In genomic region chr10:66951231-66951822, GRCm38 (mm10) we compare ENCODE assay signal across 20 mouse cellular contexts.
A peak's percentile ranks its signal among the peaks of the same experiment; 100 is the strongest.
DNase-seq lines count a peak whose midpoint lies in the region; ATAC-seq and TF ChIP-seq lines count a peak whose summit lies in the region.
"Had no signal": no experiment of that assay in that cellular context is flagged by ENCODE, and none has a peak within 500 bp of the region (broad histone marks: within the 10 kb centered on the region; RNA-seq: fewer than 3 reads in every experiment).

No protein-coding gene starts in this region.

- dilution Hi-C loops in CH12.LX (cut with MboI; ENCODE audit: extremely low pct_ligation_motif_present, extremely low pct_unique_long_range_greater_than_20kb, low sequenced_read_pairs): no loop called here

- TF ChIP-seq RAD21 in CH12.LX (IDR thresholded peaks at IDR 0.05; ENCODE audit: low read depth, low read length): no peak

- H3K9me3 ChIP-seq in limb, embryonic 14.5 days (ENCODE audit: control insufficient read depth, low read length): no peaks in the 10 kb centered on the region
- no peaks in the 10 kb centered on the region for H3K9me3 ChIP-seq in limb, embryonic 10.5 days (replicated peaks)
- no peaks in the 10 kb centered on the region for H3K9me3 ChIP-seq in CH12.LX (replicated peaks; ENCODE audit: low read length)
- H3K9me3 ChIP-seq in neural tube, embryonic 15.5 days (replicated peaks): no peaks in the 10 kb centered on the region
- H3K9me3 ChIP-seq: embryonic facial prominence, embryonic 15.5 days; hindbrain, embryonic 12.5 days had no signal

- DNase-seq in limb, embryonic 14.5 days (ENCODE audit: low spot score): peak; percentile 9
- DNase-seq in limb, embryonic 10.5 days (ENCODE audit: low spot score): no peak
- DNase-seq in CH12.LX (ENCODE audit: extremely low read depth): peak; percentile 57
- DNase-seq in ovary, postnatal 36 days (ENCODE audit: low spot score): no peak
- DNase-seq: adrenal gland, adult 2 months; adrenal gland, postnatal 25 days; cerebellum, adult 18-20 months; cerebellum, postnatal 10 days; embryo, embryonic 11 days; gastrocnemius, postnatal 14 days; heart, postnatal 10 days; heart, postnatal 4 days had no signal

- H3K27ac ChIP-seq in limb, embryonic 14.5 days (replicated peaks; ENCODE audit: low read depth, low read length): no peak overlapping the region
- no peak overlapping the region for H3K27ac ChIP-seq in limb, embryonic 10.5 days
- peak overlapping the region; percentile 98 for H3K27ac ChIP-seq in CH12.LX (ENCODE audit: insufficient read depth, low read depth)
- H3K27ac ChIP-seq in neural tube, embryonic 15.5 days (replicated peaks): no peak overlapping the region
- H3K27ac ChIP-seq: embryonic facial prominence, embryonic 15.5 days; hindbrain, embryonic 12.5 days had no signal

- in situ Hi-C loops in CH12.LX (cut with MboI; ENCODE audit: low pct_ligation_motif_present, low pct_unique_long_range_greater_than_20kb, low sequenced_read_pairs): no loop called here

- H3K4me1 ChIP-seq in limb, embryonic 14.5 days (ENCODE audit: control insufficient read depth, insufficient read depth, low read length): peaks cover 2% of the 10 kb centered on the region; the same call in 1 of the 2 replicates
- H3K4me1 ChIP-seq in limb, embryonic 10.5 days: 0 out of 2 replicates have a peak, but pooled peaks cover 2% of the 10 kb centered on the region
- H3K4me1 ChIP-seq in CH12.LX (ENCODE audit: control insufficient read depth in 1 of 2, insufficient read depth in 2 of 2): peaks cover 20 to 58% of the 10 kb centered on the region in 2 experiments
- no peaks in the 10 kb centered on the region for H3K4me1 ChIP-seq in neural tube, embryonic 15.5 days

- ATAC-seq in limb, embryonic 14.5 days (ENCODE audit: low FRiP score, low read depth): no peak
- ATAC-seq in granulocyte monocyte progenitor cell, adult 5-6 weeks (replicated peaks; ENCODE audit: poor library complexity, severe bottlenecking): peak; percentile 46
- peak; percentile 43; the same call in 1 of the 2 replicates for ATAC-seq in megakaryocyte progenitor cell, adult 5-6 weeks (replicated peaks; ENCODE audit: poor library complexity)
- no peak for ATAC-seq in neural tube, embryonic 15.5 days (ENCODE audit: low FRiP score)
- ATAC-seq: forebrain, embryonic 16.5 days; hindbrain, embryonic 16.5 days had no signal

- WGBS in limb, embryonic 14.5 days: 80% methylated on average over 8 of the region's 8 CpGs
- 90% methylated on average over 8 of the region's 8 CpGs for WGBS in limb, embryonic 10.5 days
- 92% methylated on average over 8 of the region's 8 CpGs for WGBS in neural tube, embryonic 15.5 days

- H3K4me3 ChIP-seq in limb, embryonic 14.5 days (replicated peaks; ENCODE audit: low read length): no peak overlapping the region
- H3K4me3 ChIP-seq in limb, embryonic 10.5 days: no peak overlapping the region
- H3K4me3 ChIP-seq in CH12.LX (replicated peaks in 1 of 3; ENCODE audit: low read depth in 2 of 3, low read length in 2 of 3, poor library complexity in 1 of 3): no peak overlapping the region
- H3K4me3 ChIP-seq in neural tube, embryonic 15.5 days (replicated peaks): no peak overlapping the region
- H3K4me3 ChIP-seq: embryonic facial prominence, embryonic 15.5 days; erythroblast, embryonic 14.5 days; hindbrain, embryonic 12.5 days had no signal

- H3K36me3 ChIP-seq in limb, embryonic 14.5 days (ENCODE audit: control insufficient read depth, insufficient read depth, low read length): no peaks in the 10 kb centered on the region
- H3K36me3 ChIP-seq in limb, embryonic 10.5 days: no peaks in the 10 kb centered on the region
- H3K36me3 ChIP-seq in CH12.LX (replicated peaks in 1 of 2; ENCODE audit: control insufficient read depth in 1 of 2, insufficient read depth in 1 of 2, low read length in 1 of 2): no peaks in the 10 kb centered on the region
- H3K36me3 ChIP-seq in neural tube, embryonic 15.5 days: no peaks in the 10 kb centered on the region
- H3K36me3 ChIP-seq: embryonic facial prominence, embryonic 15.5 days; hindbrain, embryonic 12.5 days had no signal

- H3K27me3 ChIP-seq in limb, embryonic 14.5 days (ENCODE audit: control insufficient read depth, insufficient read depth, low read length): no peaks in the 10 kb centered on the region
- H3K27me3 ChIP-seq in limb, embryonic 10.5 days (ENCODE audit: low read depth, poor library complexity, severe bottlenecking): no peaks in the 10 kb centered on the region
- H3K27me3 ChIP-seq in CH12.LX (replicated peaks): no peaks in the 10 kb centered on the region
- no peaks in the 10 kb centered on the region for H3K27me3 ChIP-seq in neural tube, embryonic 15.5 days (replicated peaks)
- H3K27me3 ChIP-seq: embryonic facial prominence, embryonic 15.5 days; hindbrain, embryonic 12.5 days had no signal

- TF ChIP-seq EP300 in CH12.LX (IDR thresholded peaks at IDR 0.05; ENCODE audit: low read length): peak; percentile 79

- no peak overlapping the region for H3K9ac ChIP-seq in limb, embryonic 14.5 days (ENCODE audit: low read depth, low read length, severe bottlenecking)
- H3K9ac ChIP-seq in CH12.LX (ENCODE audit: insufficient read depth, low read depth): peak overlapping the region; percentile 41
- H3K9ac ChIP-seq in neural tube, embryonic 15.5 days (replicated peaks): no peak overlapping the region
- H3K9ac ChIP-seq: embryonic facial prominence, embryonic 15.5 days; hindbrain, embryonic 12.5 days had no signal

- no peak for TF ChIP-seq POLR2A in limb, embryonic 14.5 days (IDR thresholded peaks at IDR 0.05; ENCODE audit: borderline replicate concordance, extremely low read depth, insufficient read depth, insufficient read length)
- TF ChIP-seq POLR2A in CH12.LX (IDR thresholded peaks at IDR 0.05; ENCODE audit: low read depth, low read length): peak; percentile 33

- H3K79me2 ChIP-seq in CH12.LX (replicated peaks; ENCODE audit: control insufficient read depth, extremely low read depth, insufficient read depth, poor library complexity, severe bottlenecking): no peaks in the 10 kb centered on the region

- no peak overlapping the region for H3K4me2 ChIP-seq in limb, embryonic 14.5 days (replicated peaks; ENCODE audit: low read depth, low read length, severe bottlenecking)
- peak overlapping the region; percentile 53; the same call in 1 of the 2 replicates for H3K4me2 ChIP-seq in CH12.LX (ENCODE audit: insufficient read depth, low read depth, poor library complexity, severe bottlenecking)
- no peak overlapping the region for H3K4me2 ChIP-seq in neural tube, embryonic 15.5 days
- H3K4me2 ChIP-seq: embryonic facial prominence, embryonic 15.5 days; hindbrain, embryonic 12.5 days had no signal

- no peak for TF ChIP-seq CTCF in CH12.LX (conservative IDR thresholded peaks at IDR 0.05 in 1 of 2, IDR thresholded peaks at IDR 0.05 in 1 of 2; ENCODE audit: low read depth in 2 of 2, low read length in 2 of 2)

TF ChIP-seq in CH12.LX, 34 proteins besides CTCF, POLR2A, EP300 and RAD21 (continues in another document):
- TF ChIP-seq ZC3H11A (IDR thresholded peaks at IDR 0.05; ENCODE audit: low read depth, low read length) (no peak), CHD2 (IDR thresholded peaks at IDR 0.05; ENCODE audit: low read length) (peak; percentile 43; the same call in 1 of the 2 replicates), ZMIZ1 (IDR thresholded peaks at IDR 0.05; ENCODE audit: low read depth, low read length) (no peak), SIN3A (IDR thresholded peaks at IDR 0.05; ENCODE audit: low read length) (no peak), PAX5 (IDR thresholded peaks at IDR 0.05; ENCODE audit: low read length) (no peak), UBTF (IDR thresholded peaks at IDR 0.05; ENCODE audit: low read depth, low read length) (no peak), USF1 (IDR thresholded peaks at IDR 0.05; ENCODE audit: low read depth, low read length) (no peak), POLR2AphosphoS2 (IDR thresholded peaks at IDR 0.05; ENCODE audit: low read depth, low read length) (no peak), HCFC1 (IDR thresholded peaks at IDR 0.05; ENCODE audit: low read depth, low read length) (no peak; the same call in 1 of the 2 replicates), RCOR1 (conservative IDR thresholded peaks at IDR 0.05; ENCODE audit: low read depth, low read length) (peak; percentile 88; the same call in 1 of the 2 replicates), ETS1 (conservative IDR thresholded peaks at IDR 0.05; ENCODE audit: low read depth, low read length) (peak; percentile 63), SMC3 (IDR thresholded peaks at IDR 0.05; ENCODE audit: low read depth, low read length) (peak; percentile 22; the same call in 1 of the 2 replicates), IRF4 (IDR thresholded peaks at IDR 0.05; ENCODE audit: low read depth, low read length) (peak; percentile 91), ZKSCAN1 (IDR thresholded peaks at IDR 0.05; ENCODE audit: borderline replicate concordance, low read depth, low read length) (no peak), KAT2A (IDR thresholded peaks at IDR 0.05; ENCODE audit: insufficient replicate concordance, low read length) (no peak), MYC (IDR thresholded peaks at IDR 0.05; ENCODE audit: low read depth, low read length) (peak; percentile 71), MAX (IDR thresholded peaks at IDR 0.05; ENCODE audit: low read length) (no peak), USF2 (conservative IDR thresholded peaks at IDR 0.05; ENCODE audit: low read depth, low read length) (no peak), MXI1 (IDR thresholded peaks at IDR 0.05; ENCODE audit: low read depth, low read length) (no peak), JUN (IDR thresholded peaks at IDR 0.05; ENCODE audit: insufficient read depth, low read depth, low read length) (peak; percentile 60), TCF12 (IDR thresholded peaks at IDR 0.05; ENCODE audit: low read depth, low read length) (no peak), ELF1 (IDR thresholded peaks at IDR 0.05; ENCODE audit: low read depth, low read length) (peak; percentile 76), CHD1 (IDR thresholded peaks at IDR 0.05; ENCODE audit: low read depth, low read length) (no peak), E2F4 (IDR thresholded peaks at IDR 0.05; ENCODE audit: insufficient replicate concordance, low read depth, low read length) (no peak), TBP (conservative IDR thresholded peaks at IDR 0.05; ENCODE audit: low read depth, low read length) (0 out of 2 replicates have a peak, but pooled peaks have one; percentile 27), ZNF384 (IDR thresholded peaks at IDR 0.05; ENCODE audit: low read depth, low read length) (peak; percentile 91), NRF1 (IDR thresholded peaks at IDR 0.05; ENCODE audit: low read depth, low read length) (no peak), NELFE (IDR thresholded peaks at IDR 0.05; ENCODE audit: low read depth, low read length) (no peak), JUND (conservative IDR thresholded peaks at IDR 0.05; ENCODE audit: low read depth, low read length) (peak; percentile 85), MAZ (IDR thresholded peaks at IDR 0.05; ENCODE audit: low read depth, low read length) (no peak), GABPA (IDR thresholded peaks at IDR 0.05; ENCODE audit: insufficient replicate concordance, low read depth, low read length) (no peak), BHLHE40 (IDR thresholded peaks at IDR 0.05; ENCODE audit: low read depth, low read length) (peak; percentile 55)

Comparison
In these comparisons a context has a peak if more than half of its experiments do, and no peak if none do; other contexts are left out.
1. DNase-seq: peak in limb, embryonic 14.5 days (single experiment) and CH12.LX (single experiment); none in limb, embryonic 10.5 days (single experiment) and ovary, postnatal 36 days (single experiment).
2. ATAC-seq: peak in granulocyte monocyte progenitor cell, adult 5-6 weeks (single experiment) and megakaryocyte progenitor cell, adult 5-6 weeks (single experiment); none in limb, embryonic 14.5 days (single experiment) and neural tube, embryonic 15.5 days (single experiment).